Mouse (Mus musculus): ENCODE measurements around the gene Cdkal1. TPM values are rescaled to one million over a fixed set of nuclear protein-coding genes. Genes with fewer than 3 reads are reported as not detected.

Cdkal1 gene
- polyA plus RNA-seq, 1 experiment from 2014 or later: 14.7 TPM

GRCm38 (mm10) chr13:29800078-29800477 is 55.4 kb downstream of the Cdkal1 start:
- H3K27ac ChIP-seq (replicated peaks): no peak overlapping the region
- H3K4me2 ChIP-seq (replicated peaks; ENCODE audit: low read depth): no peak overlapping the region
- no peaks in the 10 kb centered on the region for H3K9me3 ChIP-seq (ENCODE audit: control insufficient read depth, low read length)
- H3K27me3 ChIP-seq (ENCODE audit: control insufficient read depth, insufficient read depth, low read length): no peaks in the 10 kb centered on the region
- DNase-seq (ENCODE audit: low spot score): no peak
- no peak overlapping the region for H3K4me3 ChIP-seq (ENCODE audit: low read depth, low read length)
- H3K4me1 ChIP-seq (replicated peaks; ENCODE audit: control insufficient read depth, insufficient read depth): no peaks in the 10 kb centered on the region
- ATAC-seq (ENCODE audit: low FRiP score, low TSS enrichment): no peak
- no peak overlapping the region for H3K9ac ChIP-seq (ENCODE audit: low read length)
- TF ChIP-seq EP300 (optimal IDR thresholded peaks at IDR 0.05) (no peak), CTCF (IDR thresholded peaks at IDR 0.05; ENCODE audit: low read depth) (no peak)
- no peaks in the 10 kb centered on the region for H3K36me3 ChIP-seq (ENCODE audit: control insufficient read depth, insufficient read depth, low read length)
- WGBS: 78% methylated on average over 6 of the region's 6 CpGs

DNA sequence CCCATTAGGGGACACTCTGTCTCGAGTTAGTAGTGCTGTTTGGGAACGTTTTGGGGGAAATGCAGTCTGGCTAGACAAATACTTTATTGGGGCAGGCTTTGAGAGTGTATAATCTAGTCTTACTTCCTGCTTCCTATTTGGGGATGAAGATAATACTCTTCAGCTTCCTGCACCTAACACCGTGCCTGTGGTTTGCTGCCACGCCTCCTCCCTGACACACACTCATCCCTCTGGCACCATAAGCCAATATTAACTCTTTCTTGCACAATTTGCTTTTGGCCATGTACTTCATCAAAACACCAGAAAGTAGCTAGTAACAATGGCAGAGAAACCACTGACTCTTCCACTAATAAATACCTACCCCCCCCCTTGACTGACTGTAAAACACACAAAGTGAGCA is 63.4 kb downstream of the Cdkal1 start:
- H3K27me3 ChIP-seq (ENCODE audit: control insufficient read depth, insufficient read depth, low read length): no peaks in the 10 kb centered on the region
- no peak overlapping the region for H3K9ac ChIP-seq (ENCODE audit: low read length)
- no peak for ATAC-seq (ENCODE audit: low FRiP score, low TSS enrichment)
- WGBS: 36% methylated on average over 4 of the region's 4 CpGs
- DNase-seq (ENCODE audit: low spot score): no peak
- H3K4me1 ChIP-seq (replicated peaks; ENCODE audit: control insufficient read depth, insufficient read depth): no peaks in the 10 kb centered on the region
- H3K27ac ChIP-seq (replicated peaks): no peak overlapping the region
- TF ChIP-seq CTCF (IDR thresholded peaks at IDR 0.05; ENCODE audit: low read depth) (no peak), EP300 (optimal IDR thresholded peaks at IDR 0.05) (no peak)
- H3K9me3 ChIP-seq (ENCODE audit: control insufficient read depth, low read length): no peaks in the 10 kb centered on the region
- H3K4me3 ChIP-seq (ENCODE audit: low read depth, low read length): no peak overlapping the region
- no peak overlapping the region for H3K4me2 ChIP-seq (replicated peaks; ENCODE audit: low read depth)
- H3K36me3 ChIP-seq (ENCODE audit: control insufficient read depth, insufficient read depth, low read length): no peaks in the 10 kb centered on the region

- Histone ChIP-seq H3K4me1 (replicated peaks; ENCODE audit: control insufficient read depth, insufficient read depth) (no peaks in the 10 kb centered on the region), H3K36me3 (ENCODE audit: control insufficient read depth, insufficient read depth, low read length) (no peaks in the 10 kb centered on the region), H3K9me3 (ENCODE audit: control insufficient read depth, low read length) (no peaks in the 10 kb centered on the region), H3K9ac (ENCODE audit: low read length) (no peak overlapping the region), H3K4me3 (ENCODE audit: low read depth, low read length) (no peak overlapping the region), H3K27ac (replicated peaks) (no peak overlapping the region), H3K27me3 (ENCODE audit: control insufficient read depth, insufficient read depth, low read length) (no peaks in the 10 kb centered on the region), H3K4me2 (replicated peaks; ENCODE audit: low read depth) (no peak overlapping the region)
- DNase-seq (ENCODE audit: low spot score) (no peak), ATAC-seq (ENCODE audit: low FRiP score, low TSS enrichment) (no peak)
- 74% methylated on average over 6 of the region's 6 CpGs for WGBS
- TF ChIP-seq CTCF (IDR thresholded peaks at IDR 0.05; ENCODE audit: low read depth) (no peak), EP300 (optimal IDR thresholded peaks at IDR 0.05) (no peak)
Measured at GRCm38 (mm10) chr13:29791439-29791838, 64.0 kb downstream of the Cdkal1 start.

DNA sequence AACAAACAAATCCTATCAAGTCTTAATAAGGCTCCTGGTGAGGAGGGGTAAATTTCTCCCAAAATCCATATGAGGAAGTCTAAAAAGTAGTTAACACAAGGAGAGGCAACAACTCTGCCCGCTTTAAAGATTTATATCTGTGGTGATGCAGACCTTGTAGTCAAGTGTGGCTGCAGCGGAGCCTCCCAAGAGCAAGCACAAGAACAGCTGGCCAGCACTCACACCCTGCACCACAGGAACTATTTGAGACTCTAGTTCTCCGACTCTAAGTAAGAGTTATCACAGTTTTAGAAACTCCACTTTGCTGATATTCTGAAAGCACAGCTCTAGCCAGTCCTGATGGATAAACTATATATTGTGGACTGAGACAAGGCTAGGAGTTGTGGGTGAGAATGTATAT is 68.5 kb downstream of the Cdkal1 start:
- TF ChIP-seq CTCF (IDR thresholded peaks at IDR 0.05; ENCODE audit: low read depth): no peak
- TF ChIP-seq EP300 (optimal IDR thresholded peaks at IDR 0.05): no peak
- Histone ChIP-seq H3K27me3 (ENCODE audit: control insufficient read depth, insufficient read depth, low read length) (no peaks in the 10 kb centered on the region), H3K27ac (replicated peaks) (no peak overlapping the region), H3K36me3 (ENCODE audit: control insufficient read depth, insufficient read depth, low read length) (no peaks in the 10 kb centered on the region), H3K9ac (ENCODE audit: low read length) (no peak overlapping the region), H3K9me3 (ENCODE audit: control insufficient read depth, low read length) (no peaks in the 10 kb centered on the region), H3K4me2 (replicated peaks; ENCODE audit: low read depth) (no peak overlapping the region), H3K4me3 (ENCODE audit: low read depth, low read length) (no peak overlapping the region), H3K4me1 (replicated peaks; ENCODE audit: control insufficient read depth, insufficient read depth) (no peaks in the 10 kb centered on the region)
- DNase-seq (ENCODE audit: low spot score) (no peak), ATAC-seq (ENCODE audit: low FRiP score, low TSS enrichment) (no peak)
- 75% methylated on average over 3 of the region's 3 CpGs for WGBS

GRCm38 (mm10) chr13:29784894-29785293 is 70.6 kb downstream of the Cdkal1 start:
- ATAC-seq (ENCODE audit: low FRiP score, low TSS enrichment) (no peak), DNase-seq (ENCODE audit: low spot score) (no peak)
- Histone ChIP-seq H3K4me3 (ENCODE audit: low read depth, low read length) (no peak overlapping the region), H3K36me3 (ENCODE audit: control insufficient read depth, insufficient read depth, low read length) (no peaks in the 10 kb centered on the region), H3K4me2 (replicated peaks; ENCODE audit: low read depth) (no peak overlapping the region), H3K9ac (ENCODE audit: low read length) (no peak overlapping the region), H3K4me1 (replicated peaks; ENCODE audit: control insufficient read depth, insufficient read depth) (peaks cover 5% of the 10 kb centered on the region), H3K27ac (replicated peaks) (no peak overlapping the region), H3K9me3 (ENCODE audit: control insufficient read depth, low read length) (no peaks in the 10 kb centered on the region), H3K27me3 (ENCODE audit: control insufficient read depth, insufficient read depth, low read length) (no peaks in the 10 kb centered on the region)
- WGBS: 64% methylated on average over 4 of the region's 4 CpGs
- TF ChIP-seq EP300 (optimal IDR thresholded peaks at IDR 0.05) (no peak), CTCF (IDR thresholded peaks at IDR 0.05; ENCODE audit: low read depth) (no peak)

- Histone ChIP-seq H3K4me1 (replicated peaks; ENCODE audit: control insufficient read depth, insufficient read depth) (peaks cover 5% of the 10 kb centered on the region), H3K4me2 (replicated peaks; ENCODE audit: low read depth) (no peak overlapping the region), H3K36me3 (ENCODE audit: control insufficient read depth, insufficient read depth, low read length) (no peaks in the 10 kb centered on the region), H3K4me3 (ENCODE audit: low read depth, low read length) (no peak overlapping the region), H3K9ac (ENCODE audit: low read length) (no peak overlapping the region), H3K27ac (replicated peaks) (peak overlapping the region; percentile 53), H3K27me3 (ENCODE audit: control insufficient read depth, insufficient read depth, low read length) (no peaks in the 10 kb centered on the region), H3K9me3 (ENCODE audit: control insufficient read depth, low read length) (no peaks in the 10 kb centered on the region)
- ATAC-seq (ENCODE audit: low FRiP score, low TSS enrichment) (no peak), DNase-seq (ENCODE audit: low spot score) (no peak)
- WGBS: 66% methylated on average over 4 of the region's 4 CpGs
- no peak for TF ChIP-seq EP300 (optimal IDR thresholded peaks at IDR 0.05)
- TF ChIP-seq CTCF (IDR thresholded peaks at IDR 0.05; ENCODE audit: low read depth): no peak
Measured at GRCm38 (mm10) chr13:29781332-29781731, 74.1 kb downstream of the Cdkal1 start.
